Mouse (Mus musculus) lung, postnatal 36 days (tissue): ENCODE measurements at regions not wholly inside any gene's neighbourhood (a gene's known extent, or its start where the extent isn't known, plus 50 kb on each side); places are given as distances from the start of the nearest gene placed in this dataset.

Experiments
- DNase-seq: peaks from one replicate; pipeline ENCODE4 v3.0.0; 2022; ENCODE audit warnings: mixed read lengths

DNA sequence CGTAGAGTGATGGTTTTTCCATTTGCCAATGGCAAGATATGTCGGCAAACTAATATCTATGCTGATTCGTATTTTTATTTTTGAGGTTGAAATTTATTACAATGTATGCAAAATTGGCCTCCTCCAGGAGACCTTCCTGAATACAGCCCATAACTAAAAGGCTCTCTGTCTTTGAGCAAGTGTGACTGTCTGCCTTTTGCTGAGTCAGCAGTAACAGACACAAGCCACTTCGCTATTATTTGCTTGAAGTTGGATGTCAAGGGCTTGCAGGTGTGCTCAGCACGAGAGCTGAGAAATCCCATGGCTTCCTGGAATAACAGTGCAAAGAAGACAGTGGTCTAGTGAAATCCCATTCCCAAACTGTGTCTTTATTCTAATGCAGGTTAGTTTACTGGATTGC, 56.9 kb downstream of the Dmrt2 start:
- no peak for DNase-seq

- no peak for DNase-seq
These were observed 57.4 kb downstream of the Dmrt2 start for GRCm38 (mm10) chr19:25729633-25730032.

DNA sequence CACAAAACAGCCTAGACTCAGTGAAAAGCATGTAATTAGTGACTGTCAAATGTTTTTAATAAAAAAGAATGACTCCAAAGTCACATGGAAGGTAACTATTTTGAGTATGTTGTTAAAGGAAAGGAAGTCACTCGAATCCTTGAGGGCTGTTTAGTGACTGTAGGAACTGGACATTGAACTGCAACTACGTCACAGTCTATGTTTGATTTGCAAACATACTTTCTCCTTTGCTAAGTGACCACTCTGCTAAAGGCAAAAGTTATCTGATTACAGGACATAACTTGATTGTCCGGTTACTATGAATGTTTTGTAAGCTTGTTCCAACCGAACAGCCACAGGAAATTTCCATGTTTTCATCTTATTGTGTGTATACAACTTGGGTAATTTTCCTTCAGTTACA, 106.2 kb downstream of the Dmrt2 start:
- peak; percentile 15 for DNase-seq

GRCm38 (mm10) chr19:25779356-25779755, 107.1 kb downstream of the Dmrt2 start:
- DNase-seq = peak; percentile 9

DNA sequence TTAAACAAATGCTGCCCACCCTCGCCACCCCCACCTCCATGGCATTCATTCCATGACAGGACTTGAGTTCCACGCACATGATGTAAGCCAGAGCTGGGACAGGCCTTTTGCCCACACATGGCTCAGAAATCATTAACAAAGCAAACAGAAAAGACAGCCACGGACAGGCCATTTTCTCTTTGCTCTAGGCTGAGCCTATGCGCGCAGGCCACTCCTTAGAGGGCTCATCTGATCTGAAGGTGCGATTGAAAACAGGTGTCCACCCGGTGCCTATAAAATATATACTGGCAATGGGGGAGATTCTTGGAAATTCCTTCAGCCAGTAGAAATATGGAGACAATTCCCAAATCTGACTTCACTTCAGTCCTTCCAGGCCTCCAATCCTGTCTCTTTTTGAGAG, 109.1 kb downstream of the Dmrt2 start:
- DNase-seq = no peak

DNA sequence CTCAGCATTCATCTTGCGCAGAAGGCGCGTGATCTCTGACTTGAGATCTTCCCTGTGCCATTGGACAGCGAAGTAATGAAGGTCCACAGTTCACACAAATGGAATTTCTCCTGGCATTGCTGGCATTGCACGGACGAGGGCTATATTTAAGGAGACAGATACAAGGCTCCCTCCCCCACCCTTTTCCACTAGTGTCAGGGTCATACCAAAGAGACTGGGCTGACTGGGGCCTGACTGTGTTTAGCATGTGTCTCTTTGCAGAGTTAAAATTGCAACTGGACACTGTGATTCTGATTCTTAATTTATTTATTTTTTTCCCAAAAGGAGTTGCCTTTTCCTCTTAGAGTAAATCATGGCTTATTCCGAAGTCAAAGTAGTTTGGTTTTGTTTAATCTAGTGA, 130.5 kb downstream of the Dmrt2 start:
- no peak for DNase-seq

GRCm38 (mm10) chr19:25805351-25805750, 133.1 kb downstream of the Dmrt2 start:
- DNase-seq = no peak

- DNase-seq = no peak
These were observed 141.4 kb downstream of the Dmrt2 start for GRCm38 (mm10) chr19:25813651-25814050.

- DNase-seq = no peak
These were observed 172.9 kb downstream of the Dmrt2 start for GRCm38 (mm10) chr19:25845158-25845557.

- peak; percentile 65 for DNase-seq
These were observed 184.1 kb downstream of the Dmrt2 start for GRCm38 (mm10) chr19:25856344-25856743.

GRCm38 (mm10) chr19:25863312-25863711, 191.1 kb downstream of the Dmrt2 start:
- DNase-seq = no peak

- DNase-seq = no peak
These were observed 234.5 kb downstream of the Dmrt2 start for GRCm38 (mm10) chr19:25906721-25907120.

- DNase-seq = no peak
These were observed 249.8 kb downstream of the Dmrt2 start for GRCm38 (mm10) chr19:25922052-25922451.

DNA sequence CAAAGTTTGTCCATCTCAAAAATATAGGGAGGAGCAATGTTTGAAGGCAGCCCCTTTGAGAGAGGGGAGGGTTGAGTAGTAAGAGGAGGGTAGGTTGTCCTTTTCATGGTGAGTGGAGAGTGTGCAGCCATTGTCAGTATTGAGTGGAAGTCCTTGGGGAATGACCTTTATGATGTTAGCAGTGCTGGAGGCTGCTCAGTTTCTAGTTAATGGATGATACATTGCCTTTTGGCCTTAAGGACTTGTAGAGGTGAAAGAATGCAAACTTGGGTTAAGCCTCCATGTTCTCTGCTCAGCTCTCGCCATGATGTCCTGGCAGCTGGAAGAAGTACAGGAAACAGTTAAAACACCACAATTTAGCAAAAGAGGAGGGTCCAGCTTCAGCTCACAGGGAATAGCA, 250.6 kb downstream of the Dmrt2 start:
- no peak for DNase-seq

DNA sequence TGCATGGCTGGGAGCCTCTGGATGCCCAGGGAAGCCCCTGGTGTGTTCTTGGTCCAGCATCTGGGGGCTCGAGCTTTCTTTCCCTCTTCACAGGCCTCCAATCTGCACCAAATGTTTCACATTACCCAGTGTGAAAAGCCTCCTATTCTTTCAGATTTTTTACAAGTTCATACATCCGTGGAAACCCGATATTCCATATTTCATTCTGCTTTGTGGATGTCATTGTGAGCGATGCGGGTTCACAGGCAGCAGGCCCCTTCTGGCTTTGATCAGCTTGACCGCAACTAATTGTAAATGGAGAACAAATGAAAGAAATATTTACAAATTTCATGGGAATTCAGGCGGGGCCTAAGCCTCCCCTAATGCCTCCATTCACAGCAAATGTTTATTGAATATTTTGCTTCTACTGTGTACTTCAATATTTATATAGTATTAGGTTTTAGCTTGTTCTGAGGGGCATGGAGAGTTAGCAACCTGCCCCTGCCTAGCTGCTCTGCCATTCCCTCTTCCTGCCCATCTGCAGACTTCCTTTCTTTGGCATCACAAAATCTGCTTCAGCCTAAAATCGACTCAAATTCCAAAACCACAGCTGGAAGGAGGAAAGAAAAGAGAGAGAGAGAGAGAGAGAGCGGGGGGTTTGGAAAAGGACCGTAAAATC, 251.6 kb downstream of the Dmrt2 start:
- DNase-seq = no peak

- peak; percentile 2 for DNase-seq
These were observed 252.2 kb downstream of the Dmrt2 start for GRCm38 (mm10) chr19:25924385-25924769.

GRCm38 (mm10) chr19:25927220-25927619, 255.0 kb downstream of the Dmrt2 start:
- DNase-seq = no peak

DNA sequence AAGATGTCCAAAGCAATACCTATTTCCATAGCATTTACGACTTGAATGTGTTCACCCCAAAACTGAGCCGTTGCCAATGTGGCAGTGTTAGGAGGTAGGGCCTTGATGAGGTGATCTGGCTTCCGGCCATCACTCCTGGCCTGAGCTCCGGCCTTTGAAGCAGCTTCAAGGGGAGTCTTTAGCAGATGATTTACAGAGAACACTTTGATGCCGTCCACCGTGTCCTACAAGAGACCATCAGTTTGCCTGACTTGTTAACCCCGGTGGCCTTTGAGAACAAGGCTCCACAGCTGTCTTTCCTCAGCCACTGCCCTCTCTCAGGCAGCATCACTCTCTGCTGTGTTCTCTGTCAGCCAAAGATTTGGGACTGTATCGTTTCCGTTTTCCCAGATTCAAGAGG, 265.1 kb downstream of the Dmrt2 start:
- DNase-seq = peak; percentile 8

GRCm38 (mm10) chr19:25971210-25971609, 299.0 kb downstream of the Dmrt2 start:
- DNase-seq = no peak

DNA sequence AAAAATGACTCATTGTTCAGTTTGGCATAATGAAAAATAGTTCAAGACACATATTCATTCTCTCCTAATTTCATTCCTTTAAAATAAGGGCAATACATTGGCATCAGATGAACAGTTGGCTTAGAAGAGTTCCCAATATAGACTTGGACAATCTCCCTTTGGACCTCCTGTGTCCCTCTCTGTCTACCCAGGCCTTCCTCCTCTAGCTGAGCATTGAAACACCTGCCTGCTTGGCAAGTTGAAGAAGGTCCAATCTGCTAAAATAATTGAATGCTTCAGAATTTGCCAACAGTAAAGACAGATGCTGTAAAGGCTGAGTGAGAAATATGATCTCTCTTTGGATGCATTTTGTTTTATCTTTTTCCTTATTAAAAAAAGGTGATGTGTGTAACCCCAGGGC, 303.0 kb downstream of the Dmrt2 start:
- no peak for DNase-seq

DNA sequence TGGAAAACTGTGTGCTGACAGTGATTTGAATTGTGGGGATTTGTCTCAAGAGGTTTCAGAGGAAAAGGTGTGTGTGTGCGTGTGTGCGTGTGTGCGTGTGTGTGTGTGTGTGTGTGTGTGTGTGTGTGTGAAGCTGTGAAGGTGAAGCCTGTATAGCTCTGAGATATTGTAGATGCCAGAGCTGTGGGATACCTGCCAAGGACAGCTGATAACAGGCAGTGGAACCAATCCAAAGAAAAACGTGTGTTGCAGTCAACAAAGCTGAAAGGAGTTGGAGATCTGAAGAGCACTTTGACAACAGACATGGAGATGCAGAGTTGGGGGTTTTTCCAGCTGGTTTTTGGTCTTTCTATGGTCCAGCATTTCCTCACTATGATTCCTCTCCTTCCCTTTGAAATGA, 308.1 kb downstream of the Dmrt2 start:
- no peak for DNase-seq

- no peak for DNase-seq
These were observed 342.5 kb downstream of the Dmrt2 start for GRCm38 (mm10) chr19:26014620-26015180.

DNA sequence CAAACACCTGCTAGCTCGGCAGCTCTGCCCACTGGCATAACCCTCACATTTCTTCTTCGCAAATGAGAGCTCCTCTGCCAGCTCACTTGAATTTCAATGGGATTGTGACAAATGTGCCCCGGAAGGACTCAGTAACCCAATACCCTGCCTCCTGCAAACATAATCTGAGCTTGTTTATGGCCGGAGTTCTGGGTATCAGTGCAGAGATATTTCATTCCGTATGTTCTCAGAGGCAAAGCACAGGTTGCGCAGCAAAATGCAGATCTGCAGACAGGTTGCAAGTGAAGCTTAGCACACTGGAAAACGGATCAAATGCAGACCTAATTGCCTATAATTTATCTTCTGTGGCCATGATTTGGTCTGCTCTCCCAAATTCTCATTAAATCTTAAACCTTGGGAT, 348.9 kb downstream of the Dmrt2 start:
- no peak for DNase-seq

GRCm38 (mm10) chr19:26026103-26026502, 353.9 kb downstream of the Dmrt2 start:
- DNase-seq = no peak

- DNase-seq = peak; percentile 47
These were observed 365.1 kb downstream of the Dmrt2 start for GRCm38 (mm10) chr19:26037270-26037669.
